Mouse (Mus musculus): ENCODE measurements around the gene Fibcd1. TPM values are rescaled to one million over a fixed set of nuclear protein-coding genes. Genes with fewer than 3 reads are reported as not detected.
A peak's percentile ranks its signal among the peaks of the same experiment; 100 is the strongest.

Fibcd1 gene
- total RNA-seq, 1 experiment = 0.22 TPM

GRCm38 (mm10) chr2:31779258-31779657 lies 66.5 kb downstream of the Fibcd1 start:
- TF ChIP-seq ZNF384 (IDR thresholded peaks at IDR 0.05; ENCODE audit: low read depth, low read length) (no peak), CHD2 (IDR thresholded peaks at IDR 0.05; ENCODE audit: low read depth, low read length) (peak; percentile 41)
- H3K4me3 ChIP-seq (ENCODE audit: insufficient read depth in 1 of 2, low read depth in 1 of 2, low read length in 2 of 2, poor library complexity in 1 of 2, severe bottlenecking in 1 of 2) = no peak overlapping the region
- peak; percentile 59 for DNase-seq (ENCODE audit: low read depth, low spot score)
- H3K4me1 ChIP-seq (ENCODE audit: control insufficient read depth in 2 of 2, insufficient read depth in 2 of 2, low read length in 2 of 2, poor library complexity in 1 of 2) = peaks cover 0 to 17% of the 10 kb centered on the region in 2 experiments; a peak in 2 of 4 replicates
- peaks cover 23% of the 10 kb centered on the region; the same call in 1 of the 2 replicates for H3K36me3 ChIP-seq (ENCODE audit: control insufficient read depth, insufficient read depth, low read length, poor library complexity, severe bottlenecking)
- no peak overlapping the region; the same call in 1 of the 2 replicates for H3K27ac ChIP-seq (ENCODE audit: insufficient read depth, low read depth, low read length, poor library complexity, severe bottlenecking)
- 0 out of 2 replicates have a peak overlapping the region, but pooled peaks have one; percentile 2 for H3K9ac ChIP-seq (ENCODE audit: insufficient read depth, low read depth, low read length, poor library complexity, severe bottlenecking)
- H3K9me3 ChIP-seq (ENCODE audit: control insufficient read depth, insufficient read depth, low read depth, low read length) = no peaks in the 10 kb centered on the region
- in situ Hi-C loops (cut with MboI; ENCODE audit: low sequenced_read_pairs in 2 of 2, unreplicated experiment in 2 of 2) = no loop called here

GRCm38 (mm10) chr2:31776479-31776878 lies 69.3 kb downstream of the Fibcd1 start:
- in situ Hi-C loops (cut with MboI; ENCODE audit: low sequenced_read_pairs in 2 of 2, unreplicated experiment in 2 of 2) = no loop called here

GRCm38 (mm10) chr2:31770781-31771441 lies 74.9 kb downstream of the Fibcd1 start:
- no peak for DNase-seq (ENCODE audit: low read depth, low spot score)
- Histone ChIP-seq H3K36me3 (ENCODE audit: control insufficient read depth, insufficient read depth, low read length, poor library complexity, severe bottlenecking) (no peaks in the 10 kb centered on the region; the same call in 1 of the 2 replicates), H3K4me1 (ENCODE audit: control insufficient read depth in 2 of 2, insufficient read depth in 2 of 2, low read length in 2 of 2, poor library complexity in 1 of 2) (peaks cover 5 to 12% of the 10 kb centered on the region in 2 experiments; a peak in 3 of 4 replicates), H3K27ac (ENCODE audit: insufficient read depth, low read depth, low read length, poor library complexity, severe bottlenecking) (no peak overlapping the region), H3K9me3 (ENCODE audit: control insufficient read depth, insufficient read depth, low read depth, low read length) (no peaks in the 10 kb centered on the region), H3K4me3 (ENCODE audit: insufficient read depth in 1 of 2, low read depth in 1 of 2, low read length in 2 of 2, poor library complexity in 1 of 2, severe bottlenecking in 1 of 2) (no peak overlapping the region), H3K9ac (ENCODE audit: insufficient read depth, low read depth, low read length, poor library complexity, severe bottlenecking) (no peak overlapping the region)
- in situ Hi-C loops (cut with MboI; ENCODE audit: low sequenced_read_pairs in 2 of 2, unreplicated experiment in 2 of 2) = no loop called here
- TF ChIP-seq HCFC1 (IDR thresholded peaks at IDR 0.05; ENCODE audit: borderline replicate concordance, insufficient read depth, low read length) (no peak), MAFK (IDR thresholded peaks at IDR 0.05; ENCODE audit: insufficient read depth, low read depth, low read length) (no peak), ZC3H11A (IDR thresholded peaks at IDR 0.05; ENCODE audit: borderline replicate concordance, low read depth, low read length) (no peak), ZNF384 (IDR thresholded peaks at IDR 0.05; ENCODE audit: low read depth, low read length) (no peak), CHD2 (IDR thresholded peaks at IDR 0.05; ENCODE audit: low read depth, low read length) (no peak)

More at GRCm38 (mm10) chr2:31776479-31776878, 69.3 kb downstream of the Fibcd1 start:
- no peak for TF ChIP-seq HCFC1 (IDR thresholded peaks at IDR 0.05; ENCODE audit: borderline replicate concordance, insufficient read depth, low read length)
- no peak for TF ChIP-seq ZC3H11A (IDR thresholded peaks at IDR 0.05; ENCODE audit: borderline replicate concordance, low read depth, low read length)
- TF ChIP-seq CHD2 (IDR thresholded peaks at IDR 0.05; ENCODE audit: low read depth, low read length) = no peak
- TF ChIP-seq MAFK (IDR thresholded peaks at IDR 0.05; ENCODE audit: insufficient read depth, low read depth, low read length) = no peak
- TF ChIP-seq ZNF384 (IDR thresholded peaks at IDR 0.05; ENCODE audit: low read depth, low read length) = no peak
- Histone ChIP-seq H3K27ac (ENCODE audit: insufficient read depth, low read depth, low read length, poor library complexity, severe bottlenecking) (no peak overlapping the region), H3K4me1 (ENCODE audit: control insufficient read depth in 2 of 2, insufficient read depth in 2 of 2, low read length in 2 of 2, poor library complexity in 1 of 2) (peaks cover 0 to 19% of the 10 kb centered on the region in 2 experiments; a peak in 2 of 4 replicates), H3K9me3 (ENCODE audit: control insufficient read depth, insufficient read depth, low read depth, low read length) (no peaks in the 10 kb centered on the region), H3K9ac (ENCODE audit: insufficient read depth, low read depth, low read length, poor library complexity, severe bottlenecking) (no peak overlapping the region), H3K36me3 (ENCODE audit: control insufficient read depth, insufficient read depth, low read length, poor library complexity, severe bottlenecking) (peaks cover 14% of the 10 kb centered on the region; the same call in 1 of the 2 replicates), H3K4me3 (ENCODE audit: insufficient read depth in 1 of 2, low read depth in 1 of 2, low read length in 2 of 2, poor library complexity in 1 of 2, severe bottlenecking in 1 of 2) (no peak overlapping the region)
- no peak for DNase-seq (ENCODE audit: low read depth, low spot score)

GRCm38 (mm10) chr2:31769631-31770111 lies 76.1 kb downstream of the Fibcd1 start:
- in situ Hi-C loops (cut with MboI; ENCODE audit: low sequenced_read_pairs in 2 of 2, unreplicated experiment in 2 of 2) = no loop called here

More at GRCm38 (mm10) chr2:31769631-31770111, 76.1 kb downstream of the Fibcd1 start:
- TF ChIP-seq ZNF384 (IDR thresholded peaks at IDR 0.05; ENCODE audit: low read depth, low read length) (no peak), CHD2 (IDR thresholded peaks at IDR 0.05; ENCODE audit: low read depth, low read length) (no peak), HCFC1 (IDR thresholded peaks at IDR 0.05; ENCODE audit: borderline replicate concordance, insufficient read depth, low read length) (no peak), ZC3H11A (IDR thresholded peaks at IDR 0.05; ENCODE audit: borderline replicate concordance, low read depth, low read length) (no peak), MAFK (IDR thresholded peaks at IDR 0.05; ENCODE audit: insufficient read depth, low read depth, low read length) (no peak)
- Histone ChIP-seq H3K9ac (ENCODE audit: insufficient read depth, low read depth, low read length, poor library complexity, severe bottlenecking) (no peak overlapping the region), H3K4me1 (ENCODE audit: control insufficient read depth in 2 of 2, insufficient read depth in 2 of 2, low read length in 2 of 2, poor library complexity in 1 of 2) (peaks cover 5 to 14% of the 10 kb centered on the region in 2 experiments; a peak in 3 of 4 replicates), H3K36me3 (ENCODE audit: control insufficient read depth, insufficient read depth, low read length, poor library complexity, severe bottlenecking) (no peaks in the 10 kb centered on the region), H3K4me3 (ENCODE audit: insufficient read depth in 1 of 2, low read depth in 1 of 2, low read length in 2 of 2, poor library complexity in 1 of 2, severe bottlenecking in 1 of 2) (no peak overlapping the region), H3K27ac (ENCODE audit: insufficient read depth, low read depth, low read length, poor library complexity, severe bottlenecking) (no peak overlapping the region), H3K9me3 (ENCODE audit: control insufficient read depth, insufficient read depth, low read depth, low read length) (no peaks in the 10 kb centered on the region)
- DNase-seq (ENCODE audit: low read depth, low spot score) = no peak
